Mouse (Mus musculus): ENCODE measurements around the gene Disp3.

Disp3 gene

DNA sequence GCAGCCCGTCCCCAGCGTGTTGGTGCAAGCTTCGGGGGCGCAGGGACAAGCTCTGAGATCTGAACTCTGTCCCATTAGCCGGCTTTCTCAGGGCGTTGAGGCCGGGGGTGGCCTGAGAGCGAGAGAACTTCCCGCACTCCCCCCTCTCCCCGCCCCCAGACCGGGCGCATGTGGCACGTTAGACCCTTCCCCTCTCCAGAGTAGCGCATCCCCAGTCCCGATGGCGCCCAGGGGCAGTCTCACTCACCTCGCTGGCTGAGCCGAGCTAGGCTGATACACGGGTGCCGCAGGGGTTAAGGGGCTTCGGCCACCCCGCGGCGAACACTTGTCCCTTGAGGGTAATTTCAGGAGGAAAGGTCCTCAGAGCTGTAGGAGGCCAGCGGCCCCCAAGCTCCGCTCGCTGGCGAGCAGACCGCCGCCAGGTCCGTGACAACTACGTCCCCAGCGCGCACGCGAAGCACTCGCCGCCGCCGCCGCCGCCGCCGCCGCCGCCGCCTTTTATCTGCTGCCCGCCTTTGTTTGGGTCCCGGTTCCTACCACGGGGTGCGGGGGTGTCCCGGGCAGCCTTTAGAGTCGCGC lies at the start of gene Disp3:
Gene Disp3, minus strand, starts transcription at position 490 of the 579 bp plus-strand sequence.
- DNase-seq (ENCODE audit: low read depth, low spot score) = no peak

DNA sequence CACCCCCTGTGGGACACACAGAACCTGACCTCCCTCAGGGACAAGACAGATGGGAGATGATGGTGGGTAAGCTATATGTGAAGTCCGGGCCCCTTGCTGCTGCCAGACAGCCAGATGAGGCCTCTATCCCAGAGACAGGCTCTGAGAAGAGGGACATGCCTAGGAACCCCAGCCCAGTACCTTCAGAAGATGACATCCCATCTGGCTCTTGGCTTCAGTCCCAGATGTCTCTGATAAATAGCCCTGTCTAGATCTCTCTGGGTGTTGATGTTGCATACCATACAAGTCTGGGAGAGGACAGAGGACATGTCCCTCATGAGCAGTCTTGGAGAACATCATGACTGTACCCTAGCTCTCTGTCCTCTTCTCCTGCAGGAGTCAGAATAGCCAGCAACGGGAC lies 42.5 kb upstream of the Disp3 start:
- DNase-seq (ENCODE audit: low read depth, low spot score) = no peak

- DNase-seq (ENCODE audit: low read depth, low spot score) = no peak
These were observed 41.7 kb upstream of the Disp3 start for GRCm38 (mm10) chr4:148329431-148329830.

DNA sequence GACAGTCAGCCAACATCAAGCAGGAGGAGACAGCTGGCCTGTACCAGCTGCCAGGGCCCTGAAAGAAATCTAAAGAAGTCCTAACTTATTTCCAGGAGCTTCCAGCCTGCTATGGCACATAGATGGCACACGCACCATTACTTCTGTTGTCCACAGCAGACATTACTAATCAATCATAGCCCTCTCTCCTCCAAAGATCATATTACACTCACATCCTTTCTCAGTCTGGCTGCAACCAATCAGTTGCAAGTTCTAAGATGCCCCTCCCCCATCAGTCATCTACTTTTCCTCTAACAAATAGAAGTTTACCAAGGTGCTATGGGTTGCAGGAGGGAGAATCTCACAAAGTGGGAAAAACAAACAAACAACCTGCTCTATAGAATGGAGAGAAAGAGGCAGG lies 40.5 kb upstream of the Disp3 start:
- DNase-seq (ENCODE audit: low read depth, low spot score) = no peak

- DNase-seq (ENCODE audit: low read depth, low spot score) = no peak
These were observed 39.7 kb upstream of the Disp3 start for GRCm38 (mm10) chr4:148327266-148327997.

DNA sequence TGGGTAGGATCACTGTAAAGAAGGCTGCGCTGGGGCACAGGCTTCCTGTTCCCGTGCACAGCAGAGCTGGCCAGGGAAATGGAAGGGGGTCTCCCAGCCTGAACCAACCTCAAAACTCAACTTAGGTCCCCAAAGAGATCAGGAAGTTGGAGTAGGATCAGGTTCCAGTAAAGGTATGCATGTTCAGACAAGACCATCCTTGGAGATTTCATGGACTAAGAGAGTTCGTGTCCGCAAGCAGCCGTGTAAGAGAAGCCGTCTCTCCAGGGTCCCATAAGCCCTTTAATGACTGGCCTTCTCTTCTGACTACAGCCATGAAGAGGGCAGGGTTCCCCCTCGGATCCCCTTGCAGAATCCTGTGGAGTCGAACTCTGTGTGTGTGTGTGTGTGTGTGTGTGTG lies 39.0 kb upstream of the Disp3 start:
- DNase-seq (ENCODE audit: low read depth, low spot score) = no peak

DNA sequence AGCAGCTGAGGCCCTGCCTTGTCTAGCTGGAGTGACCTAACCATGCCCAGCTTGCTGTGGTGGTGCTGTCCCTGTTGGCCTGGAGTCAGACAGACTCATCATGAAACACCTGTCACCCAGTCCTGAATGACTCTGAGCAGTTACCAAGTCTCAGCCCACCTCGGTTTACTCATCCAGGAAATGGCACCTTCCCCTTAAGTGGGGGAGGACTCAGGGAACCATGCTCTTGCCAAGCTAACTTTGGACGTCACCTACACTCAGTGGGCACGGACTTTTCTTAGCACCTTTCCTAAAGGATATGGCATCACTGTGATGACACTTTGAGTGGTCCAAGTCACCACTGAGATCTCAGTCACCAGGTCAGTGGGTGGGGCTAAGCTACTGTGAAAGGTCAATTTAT lies 38.2 kb upstream of the Disp3 start:
- no peak for DNase-seq (ENCODE audit: low read depth, low spot score)

DNA sequence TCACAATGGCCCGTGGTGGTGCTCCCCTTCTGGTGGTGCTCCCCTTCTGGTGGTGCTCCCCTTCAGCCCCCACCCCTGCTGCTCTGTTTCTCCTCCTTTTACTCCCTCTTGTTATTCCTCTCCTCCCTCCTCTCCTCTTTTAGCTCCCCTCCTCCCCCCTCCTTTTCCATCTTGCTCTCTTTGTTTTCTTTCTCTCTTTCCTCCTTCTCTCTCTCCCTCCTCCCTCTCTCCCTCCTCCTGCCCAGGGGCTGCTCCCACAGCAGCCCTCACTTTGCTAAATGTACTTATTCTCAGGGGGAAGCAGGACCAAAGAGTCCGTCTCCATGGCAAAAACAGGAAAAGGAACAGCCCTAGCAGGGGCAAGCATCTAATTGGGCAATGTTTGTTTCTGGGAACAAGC lies 37.3 kb upstream of the Disp3 start:
- no peak for DNase-seq (ENCODE audit: low read depth, low spot score)

DNA sequence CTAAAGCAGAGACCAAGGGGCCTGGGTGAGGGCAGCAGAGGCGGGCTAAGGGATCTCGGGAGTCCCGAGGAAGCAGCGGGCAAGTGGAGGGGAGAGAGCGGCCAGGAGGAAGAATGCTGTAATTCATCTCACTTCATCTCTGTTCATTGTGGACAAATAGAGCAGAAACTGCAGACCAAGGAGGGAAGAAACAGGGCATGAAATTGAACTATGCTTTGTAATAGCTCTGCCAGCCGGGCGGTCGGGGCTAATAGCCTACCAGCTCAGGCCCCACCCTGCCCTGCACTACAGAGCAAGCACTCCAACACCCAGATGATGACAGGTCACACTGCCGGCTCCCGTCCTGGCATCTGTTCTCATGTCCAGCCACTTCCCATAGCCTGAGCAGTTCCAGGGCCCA lies 34.4 kb upstream of the Disp3 start:
- peak; percentile 13 for DNase-seq (ENCODE audit: low read depth, low spot score)

DNA sequence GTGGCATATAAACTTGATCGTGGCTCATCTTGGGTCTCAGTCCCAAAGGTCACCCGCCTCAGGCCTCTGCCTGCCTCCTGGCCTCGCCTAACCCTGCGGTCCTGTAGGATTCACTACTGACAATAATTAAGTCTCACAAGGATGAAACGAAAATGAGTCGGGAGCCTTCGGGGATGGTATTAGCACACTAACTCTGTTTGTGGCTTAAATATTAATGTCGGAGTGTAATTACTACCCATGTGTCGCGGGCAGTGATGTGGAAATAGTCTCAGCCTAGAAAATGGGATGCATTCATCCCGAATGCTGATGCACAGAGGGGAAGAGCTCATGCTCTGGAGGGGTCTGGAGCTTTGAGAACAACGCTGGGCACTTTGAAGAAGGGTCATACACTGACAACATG lies 31.6 kb upstream of the Disp3 start:
- no peak for DNase-seq (ENCODE audit: low read depth, low spot score)

GRCm38 (mm10) chr4:148315377-148316175 lies 27.8 kb upstream of the Disp3 start:
- DNase-seq (ENCODE audit: low read depth, low spot score) = no peak

- DNase-seq (ENCODE audit: low read depth, low spot score) = no peak
These were observed 26.6 kb upstream of the Disp3 start for GRCm38 (mm10) chr4:148314396-148314795.

DNA sequence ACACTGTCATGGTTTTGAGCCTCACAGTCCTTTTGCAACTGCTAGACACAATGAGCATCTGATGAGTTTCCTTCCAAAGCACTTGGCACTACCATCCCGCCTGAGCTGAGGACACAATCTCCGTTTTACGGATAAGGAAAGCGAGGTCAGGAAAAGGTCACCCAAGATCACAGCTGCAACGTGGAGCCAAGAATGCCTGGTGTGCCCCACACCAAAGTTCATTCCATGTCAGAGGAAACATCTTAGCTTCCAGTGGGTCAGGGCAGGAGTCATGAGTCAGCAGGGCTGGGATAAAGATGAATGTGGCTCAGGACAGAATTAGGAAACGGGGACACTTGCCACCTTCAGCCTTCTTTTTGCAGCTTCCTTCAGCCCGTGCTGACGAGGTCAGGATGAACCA lies 25.8 kb upstream of the Disp3 start:
- DNase-seq (ENCODE audit: low read depth, low spot score) = no peak

- no peak for DNase-seq (ENCODE audit: low read depth, low spot score)
These were observed 24.7 kb upstream of the Disp3 start for GRCm38 (mm10) chr4:148312296-148313116.

DNA sequence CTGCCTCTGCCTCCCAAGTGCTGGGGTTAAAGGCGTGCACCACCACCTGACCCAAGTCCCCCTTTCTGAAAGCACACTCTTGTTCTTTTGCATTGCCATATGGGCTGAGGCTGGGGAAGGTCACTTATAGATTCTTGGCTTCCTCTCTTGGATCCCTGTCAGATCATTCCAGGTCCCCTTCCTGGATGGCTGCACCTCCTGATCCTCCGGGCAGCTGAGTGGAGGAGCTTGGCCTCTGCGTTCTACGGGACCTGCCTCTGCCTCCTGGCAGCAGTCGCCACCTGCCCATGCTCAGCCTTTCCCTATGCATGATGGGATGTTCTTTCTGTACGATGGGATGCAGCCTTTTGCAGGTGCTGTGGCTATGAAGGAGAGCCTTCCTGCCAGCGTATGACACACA lies 23.1 kb upstream of the Disp3 start:
- no peak for DNase-seq (ENCODE audit: low read depth, low spot score)

DNA sequence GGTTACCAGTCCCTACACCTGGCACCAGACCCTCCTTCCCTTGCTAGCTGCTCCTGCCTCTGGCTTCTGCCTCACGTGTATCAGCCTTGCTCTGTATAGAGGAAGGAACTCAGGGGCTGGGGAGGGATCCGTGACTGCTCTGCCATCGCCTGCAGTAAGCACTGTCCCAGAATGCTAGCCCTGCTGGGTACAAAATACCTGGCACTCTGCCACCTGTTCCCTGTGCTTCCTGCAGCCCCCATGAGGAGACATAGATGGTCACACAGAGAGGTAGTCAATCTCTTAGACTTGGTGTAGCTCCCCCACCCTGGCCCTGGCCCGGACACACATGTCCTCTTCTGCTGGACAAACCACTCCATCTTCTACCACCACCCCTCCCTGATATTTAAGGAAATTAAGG lies 22.4 kb upstream of the Disp3 start:
- DNase-seq (ENCODE audit: low read depth, low spot score) = no peak

- DNase-seq (ENCODE audit: low read depth, low spot score) = no peak
These were observed 18.8 kb upstream of the Disp3 start for GRCm38 (mm10) chr4:148306406-148307083.

DNA sequence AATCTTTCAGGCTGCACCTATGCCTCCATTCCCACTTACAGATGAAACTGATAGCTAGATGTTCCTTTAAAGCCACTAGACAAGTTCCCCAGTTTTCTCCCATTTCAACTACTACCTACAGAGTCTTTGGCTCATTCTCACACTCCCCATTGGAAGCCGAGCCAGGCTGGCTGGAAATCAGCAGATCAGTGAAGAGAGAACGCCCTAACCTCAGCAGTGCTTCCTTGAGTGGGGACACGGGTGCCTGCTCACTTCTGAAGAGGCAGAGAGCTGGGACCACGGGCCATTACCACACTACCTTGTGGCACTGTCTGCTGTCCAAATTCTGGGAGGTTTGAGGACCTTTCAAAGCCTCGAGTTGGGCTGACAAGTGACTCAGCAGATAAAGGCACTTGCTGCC lies 11.0 kb upstream of the Disp3 start:
- no peak for DNase-seq (ENCODE audit: low read depth, low spot score)

GRCm38 (mm10) chr4:148297640-148298039 lies 9.9 kb upstream of the Disp3 start:
- DNase-seq (ENCODE audit: low read depth, low spot score) = no peak

- no peak for DNase-seq (ENCODE audit: low read depth, low spot score)
These were observed 5.6 kb upstream of the Disp3 start for GRCm38 (mm10) chr4:148293319-148293718.

- no peak for DNase-seq (ENCODE audit: low read depth, low spot score)
These were observed 4.1 kb upstream of the Disp3 start for GRCm38 (mm10) chr4:148291849-148292248.

All from retina, adult 2 months (tissue).